Mouse (Mus musculus) bone marrow macrophage, adult 2 months (primary cell): ENCODE data around the gene Pola2.

ENCODE experiments used
- CTCF ChIP-seq: IDR thresholded peaks from 2 replicates; pipeline ENCODE4 v1.5.1; 2012; ENCODE audit warnings: low read depth, mild to moderate bottlenecking, low read length, moderate library complexity
- POLR2A ChIP-seq: IDR thresholded peaks from 2 replicates; pipeline ENCODE4 v1.6.1; 2012; ENCODE audit warnings: mild to moderate bottlenecking, low read depth, low read length, borderline replicate concordance

DNA sequence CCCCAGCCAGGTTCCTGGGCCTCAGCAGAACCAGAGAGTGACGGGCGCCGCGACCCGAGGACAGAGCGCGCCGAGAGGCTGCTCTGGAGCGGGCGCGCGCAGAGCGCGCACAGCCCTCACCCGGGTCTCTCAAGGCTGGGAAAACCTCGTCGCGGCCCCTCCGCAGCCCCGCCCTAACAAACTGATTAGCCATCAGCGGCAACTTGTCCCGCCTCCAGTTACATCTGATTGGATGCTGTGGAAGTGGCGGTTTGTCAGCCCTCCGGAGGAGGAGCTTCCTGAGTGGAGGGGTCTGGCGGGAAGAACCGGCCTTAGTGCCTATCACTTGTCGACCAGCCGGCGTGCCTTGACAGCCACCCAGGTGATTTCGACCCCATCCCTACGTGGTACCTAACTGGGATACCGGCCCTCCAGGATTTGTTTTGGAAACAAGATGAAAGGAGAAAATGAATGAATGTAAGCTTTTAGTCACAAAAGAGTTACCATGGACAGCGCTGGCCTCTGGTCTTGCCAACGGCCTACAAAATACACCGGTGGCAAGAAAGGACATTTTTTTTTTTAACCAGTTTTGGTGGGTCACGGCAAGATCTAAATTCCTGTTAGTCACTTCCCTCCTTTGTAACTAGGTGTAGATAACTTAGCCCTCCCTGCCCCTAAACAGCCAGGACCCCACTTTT, 69.9 kb downstream of the Pola2 start, which contains the start of gene Tigd3:
- TF ChIP-seq POLR2A (no peak), CTCF (no peak)
